Mouse (Mus musculus): ENCODE measurements around the gene Palmd. TPM values are rescaled to one million over a fixed set of nuclear protein-coding genes. Genes with fewer than 3 reads are reported as not detected.

The Palmd gene
- total RNA-seq, 2 experiments from 2014 or later, result 25.3 to 37.5 TPM

DNA sequence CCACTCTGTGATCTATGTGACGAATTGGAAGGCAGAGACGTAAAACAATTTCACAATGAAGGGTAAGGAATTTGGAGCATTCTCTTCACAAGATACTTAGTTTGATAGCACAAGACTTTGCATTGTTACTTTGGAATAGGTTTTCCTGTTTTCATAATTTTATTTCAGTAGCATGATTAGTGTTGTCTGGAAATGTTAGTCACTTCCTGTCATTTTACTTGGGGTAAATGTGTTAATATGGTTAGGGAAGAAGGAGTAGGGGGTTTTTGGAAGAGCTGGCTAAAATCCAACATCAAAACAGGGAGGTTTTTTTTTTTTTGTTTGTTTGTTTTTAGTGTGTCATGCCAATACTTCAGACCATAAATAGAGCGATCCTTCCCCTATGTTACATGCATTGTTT, 47.3 kb downstream of the Palmd start:
- no peak overlapping the region for H3K4me3 ChIP-seq
- H3K27ac ChIP-seq, result peak overlapping the region; percentile 55
- TF ChIP-seq CTCF (IDR thresholded peaks at IDR 0.05), result no peak
- DNase-seq, result no peak
- intact Hi-C loops (cut with DNase I), result loop anchor here (5.0 kb wide), 2 partner anchors 101 to 141 kb away; no protein-coding TSS in a partner anchor

DNA sequence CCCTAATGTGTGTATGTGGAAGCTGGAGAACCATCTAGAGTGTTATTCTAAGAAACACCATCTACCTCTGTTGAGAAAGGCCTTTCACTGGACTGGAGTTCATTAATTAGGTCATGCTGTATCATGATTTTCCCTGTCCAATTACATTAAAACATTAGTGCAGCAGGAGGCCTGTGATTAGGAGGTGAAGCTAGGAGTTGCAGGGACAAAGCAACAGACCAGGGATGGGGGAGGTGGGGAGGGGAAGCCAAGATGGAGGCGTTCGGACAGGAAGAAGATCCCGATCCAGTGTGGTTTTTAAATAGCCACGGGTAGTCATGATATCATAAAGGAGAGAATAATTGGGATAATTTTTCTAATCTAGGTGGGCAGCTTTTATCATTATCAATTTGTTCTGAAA, 51.8 kb downstream of the Palmd start:
- no peak for TF ChIP-seq CTCF (IDR thresholded peaks at IDR 0.05)
- H3K4me3 ChIP-seq, result no peak overlapping the region
- no peak overlapping the region for H3K27ac ChIP-seq
- no peak for DNase-seq
- intact Hi-C loops (cut with DNase I), result no loop called here

DNA sequence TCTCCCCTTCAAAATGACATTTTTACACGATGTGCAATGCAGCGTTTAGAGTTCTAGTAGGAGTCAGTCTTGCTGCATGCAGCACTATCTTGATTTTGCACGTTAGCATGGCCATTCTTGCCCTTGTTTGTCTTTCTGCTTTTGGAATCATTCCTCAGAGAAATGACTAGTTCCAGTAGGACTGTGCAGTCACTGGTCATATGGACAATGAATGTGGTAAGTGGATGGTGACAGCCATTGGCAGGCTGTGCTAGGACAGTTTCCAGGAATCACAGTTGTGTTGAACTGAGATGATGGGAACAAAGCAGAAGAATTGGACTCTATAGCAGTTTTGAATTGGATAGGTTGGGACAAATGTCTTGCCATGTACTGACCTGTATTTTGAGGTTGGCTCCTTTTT, 53.9 kb downstream of the Palmd start:
- no peak for TF ChIP-seq CTCF (IDR thresholded peaks at IDR 0.05)
- Histone ChIP-seq H3K4me3 (no peak overlapping the region), H3K27ac (no peak overlapping the region)
- intact Hi-C loops (cut with DNase I), result no loop called here
- DNase-seq, result no peak

DNA sequence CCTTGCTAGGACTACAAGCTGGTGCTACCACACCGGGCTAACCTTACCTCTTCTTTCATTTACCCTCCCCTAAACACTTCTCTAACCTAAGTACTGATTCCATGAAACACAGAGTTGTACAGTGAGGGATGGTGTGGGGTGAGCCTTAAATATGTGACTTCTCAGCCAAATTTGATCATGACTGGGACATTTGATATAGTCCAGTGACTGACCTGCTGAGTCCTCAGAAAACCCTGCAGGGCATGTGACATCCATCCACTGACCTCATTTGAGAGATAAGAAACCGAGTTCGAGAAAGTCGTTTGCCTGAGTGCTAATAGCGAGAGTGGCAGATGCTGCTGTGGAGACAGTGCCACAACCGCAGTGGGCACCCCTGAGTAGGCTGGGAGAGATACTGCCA, 54.4 kb downstream of the Palmd start:
- DNase-seq, result no peak
- H3K27ac ChIP-seq, result no peak overlapping the region
- no peak overlapping the region for H3K4me3 ChIP-seq
- intact Hi-C loops (cut with DNase I), result no loop called here
- TF ChIP-seq CTCF (IDR thresholded peaks at IDR 0.05), result no peak

DNA sequence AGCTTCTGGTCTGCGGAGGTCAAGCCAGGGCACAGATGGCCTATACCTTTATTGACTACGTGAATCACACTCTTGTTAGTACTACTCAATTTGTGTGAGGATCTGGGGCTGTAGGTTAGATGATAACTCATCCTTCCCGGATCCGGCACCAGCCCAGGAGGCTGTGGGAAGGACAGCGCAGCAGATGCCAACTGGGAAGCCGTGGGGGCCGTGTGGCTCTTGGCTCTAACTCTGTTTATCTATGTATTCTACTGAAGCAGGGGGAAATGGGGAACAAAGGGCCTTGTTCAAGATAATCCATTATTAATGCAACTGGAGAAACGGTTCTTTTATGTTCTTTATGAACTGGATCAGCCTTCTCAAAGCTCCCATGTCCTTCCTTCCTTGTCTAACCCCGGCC, 62.2 kb downstream of the Palmd start:
- Histone ChIP-seq H3K27ac (peak overlapping the region; percentile 68), H3K4me3 (no peak overlapping the region)
- intact Hi-C loops (cut with DNase I), result loop anchor here (10.0 kb wide), 2 partner anchors 58 to 208 kb away; partner anchors contain the start of genes 4930455H04Rik and Palmd
- TF ChIP-seq CTCF (IDR thresholded peaks at IDR 0.05), result no peak
- no peak for DNase-seq

DNA sequence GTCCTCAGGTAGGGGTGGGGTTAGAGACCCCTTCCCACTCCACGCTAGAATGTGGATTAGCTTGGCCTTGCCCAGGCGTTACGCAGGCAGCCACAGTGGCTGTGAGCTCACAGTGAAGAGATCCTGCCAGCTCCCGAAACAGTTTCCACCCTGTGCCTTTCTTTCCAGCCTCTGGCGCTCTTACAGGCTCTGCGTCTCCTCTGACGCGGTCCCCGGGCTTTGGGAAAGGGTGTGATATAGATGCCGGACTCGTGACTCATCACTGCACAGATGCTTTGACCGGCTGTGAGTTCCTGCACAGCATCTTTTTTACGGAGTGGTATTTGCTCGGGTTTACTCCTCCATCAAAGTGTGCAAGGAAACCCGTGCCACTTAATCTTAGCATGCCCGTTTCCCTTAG, 62.9 kb downstream of the Palmd start:
- intact Hi-C loops (cut with DNase I), result loop anchor here (1.0 to 10.0 kb wide), 3 partner anchors 59 to 532 kb away; partner anchors contain the start of genes 4930455H04Rik and Palmd

DNA sequence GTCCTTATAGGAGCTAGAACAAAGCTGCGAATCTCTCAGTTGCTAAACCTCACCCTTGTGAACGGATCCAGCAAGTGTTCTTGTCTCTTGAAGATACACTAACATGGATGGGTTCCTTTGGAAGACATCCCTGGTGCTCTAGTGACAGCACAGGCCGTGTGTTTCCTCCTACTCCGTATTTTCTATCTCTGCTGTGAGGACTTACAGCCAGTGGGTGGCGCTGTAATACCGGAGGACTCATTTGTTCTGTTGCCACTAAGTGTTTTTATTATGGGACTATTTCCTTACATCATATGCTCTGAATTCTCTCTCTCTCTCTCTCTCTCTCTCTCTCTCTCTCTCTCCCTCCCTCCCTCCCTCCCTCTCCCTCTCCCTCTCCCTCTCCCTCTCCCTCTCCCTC, 64.6 kb downstream of the Palmd start:
- TF ChIP-seq CTCF (IDR thresholded peaks at IDR 0.05), result peak; percentile 86
- peak; percentile 72 for DNase-seq
- H3K27ac ChIP-seq, result no peak overlapping the region
- intact Hi-C loops (cut with DNase I), result loop anchor here (1.0 to 10.0 kb wide), 3 partner anchors 61 to 211 kb away; partner anchors contain the start of genes 4930455H04Rik and Palmd
- H3K4me3 ChIP-seq, result no peak overlapping the region

More for the DNA sequence above, 62.9 kb downstream of the Palmd start:
- no peak for TF ChIP-seq CTCF (IDR thresholded peaks at IDR 0.05)
- H3K27ac ChIP-seq, result peak overlapping the region; percentile 68
- DNase-seq, result peak; percentile 69
- peak overlapping the region; percentile 56 for H3K4me3 ChIP-seq

DNA sequence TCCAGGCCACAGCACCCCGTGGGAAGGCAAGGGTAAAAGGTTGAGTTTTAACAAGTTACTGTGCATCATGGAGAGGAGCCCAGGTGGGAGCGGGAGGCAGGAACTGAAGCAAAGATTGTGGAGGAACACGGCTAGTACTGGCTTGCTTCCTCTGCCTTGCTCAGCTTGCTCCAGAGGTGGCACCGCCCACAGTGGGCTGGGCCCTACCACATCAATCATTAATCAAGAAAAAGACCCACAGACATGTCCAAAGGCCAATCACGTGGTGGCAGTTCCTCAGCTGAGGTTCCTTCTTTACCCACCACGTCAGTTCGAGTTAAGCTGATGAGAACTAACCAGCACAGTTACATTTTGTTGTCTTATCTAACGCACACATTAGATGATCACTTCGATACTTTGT, 75.9 kb downstream of the Palmd start:
- intact Hi-C loops (cut with DNase I), result no loop called here
- Histone ChIP-seq H3K4me3 (no peak overlapping the region), H3K27ac (no peak overlapping the region)
- DNase-seq, result no peak
- TF ChIP-seq CTCF (IDR thresholded peaks at IDR 0.05), result no peak

DNA sequence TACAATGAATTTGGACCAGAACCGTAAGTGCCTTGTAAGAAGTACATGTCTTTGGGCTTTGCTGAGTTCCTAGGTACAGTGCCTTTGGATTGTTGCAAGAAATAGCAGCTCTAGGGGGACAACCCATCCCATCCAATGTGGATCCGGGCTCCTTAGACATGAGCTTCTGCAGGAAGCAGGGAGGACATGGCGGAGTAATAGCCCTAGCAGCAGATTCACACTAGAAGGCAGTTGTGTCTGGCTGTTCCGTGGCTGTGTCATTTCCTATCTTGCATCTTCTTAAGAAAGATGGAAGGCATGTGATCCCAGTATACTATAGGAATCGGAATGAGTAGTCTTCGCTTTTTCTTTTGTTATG, 76.6 kb downstream of the Palmd start:
- DNase-seq, result no peak
- Histone ChIP-seq H3K4me3 (no peak overlapping the region), H3K27ac (no peak overlapping the region)
- intact Hi-C loops (cut with DNase I), result no loop called here
- TF ChIP-seq CTCF (IDR thresholded peaks at IDR 0.05), result no peak

DNA sequence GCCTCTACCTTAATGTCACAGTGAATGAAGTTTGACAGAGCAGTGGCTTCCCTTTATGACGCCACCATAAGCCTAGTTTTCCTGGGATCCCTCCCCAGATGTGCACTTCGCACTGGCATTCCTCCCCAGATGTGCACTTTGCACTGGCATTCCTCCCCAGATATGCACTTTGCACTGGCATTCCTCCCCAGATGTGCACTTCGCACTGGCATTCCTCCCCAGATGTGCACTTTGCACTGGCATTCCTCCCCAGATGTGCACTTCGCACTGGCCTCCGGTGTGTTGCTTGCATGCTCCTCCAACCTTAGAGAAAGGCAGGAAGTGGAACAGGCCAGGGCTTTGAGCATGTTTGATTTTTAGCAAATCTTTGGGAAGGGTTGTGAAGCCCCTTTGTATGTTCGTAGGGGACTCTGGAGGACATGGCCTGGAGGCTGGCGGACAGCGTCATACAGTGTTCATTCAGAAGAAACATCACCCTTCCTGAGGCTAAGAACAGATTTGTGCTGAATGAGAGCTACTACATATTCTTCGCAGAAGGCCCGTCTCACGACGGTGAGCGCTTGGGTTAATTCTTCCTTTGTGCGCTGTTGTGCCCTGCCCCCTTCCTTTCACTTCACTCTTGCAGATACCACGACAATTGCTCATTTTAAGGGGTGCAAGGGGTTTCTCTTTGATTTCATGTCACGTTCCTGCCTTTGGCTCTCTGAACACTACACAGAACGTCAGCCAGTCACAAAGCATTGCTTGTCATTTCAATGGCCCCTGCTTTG, 77.2 kb downstream of the Palmd start:
- no peak for TF ChIP-seq CTCF (IDR thresholded peaks at IDR 0.05)
- no peak for DNase-seq
- intact Hi-C loops (cut with DNase I), result no loop called here
- Histone ChIP-seq H3K4me3 (no peak overlapping the region), H3K27ac (no peak overlapping the region)

DNA sequence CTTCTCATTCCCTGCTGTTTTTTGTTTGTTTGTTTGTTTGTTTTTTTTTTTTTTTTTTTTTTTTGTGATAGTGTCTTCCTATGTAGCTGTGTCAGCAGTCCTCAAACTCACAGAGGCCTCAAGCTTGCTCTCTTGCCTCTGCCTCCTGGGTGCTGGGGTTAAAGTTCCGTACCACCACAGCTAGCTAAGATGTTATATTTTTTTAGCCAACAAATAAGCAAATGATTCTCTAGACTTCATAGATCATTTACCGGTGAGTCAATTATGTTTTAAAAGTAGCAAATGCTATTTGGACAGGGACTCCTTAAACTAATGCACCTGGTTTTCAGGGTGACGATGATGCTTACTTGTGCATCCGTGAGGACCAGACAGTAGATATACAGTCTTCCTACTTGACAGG, 78.2 kb downstream of the Palmd start:
- H3K4me3 ChIP-seq, result no peak overlapping the region
- intact Hi-C loops (cut with DNase I), result no loop called here
- no peak overlapping the region for H3K27ac ChIP-seq
- no peak for DNase-seq
- no peak for TF ChIP-seq CTCF (IDR thresholded peaks at IDR 0.05)

DNA sequence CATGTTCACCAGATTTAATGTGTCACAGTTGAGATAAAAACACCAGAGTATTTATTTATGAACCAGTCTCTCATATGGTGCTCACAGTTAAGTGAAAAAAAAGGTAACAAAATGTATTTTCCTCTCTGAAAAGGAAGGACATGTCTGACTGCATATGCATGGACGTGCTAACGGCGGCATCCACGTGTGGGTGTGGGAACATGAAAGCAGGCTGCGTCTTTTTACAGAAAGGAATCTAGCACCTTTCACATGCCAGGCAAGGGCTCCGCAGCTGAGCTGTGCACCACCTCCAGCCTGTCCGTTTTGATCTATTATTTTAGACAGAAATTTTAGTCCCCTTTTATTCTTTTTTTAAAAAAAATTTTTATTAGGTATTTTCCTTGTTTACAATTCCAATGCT, 79.4 kb downstream of the Palmd start:
- intact Hi-C loops (cut with DNase I), result no loop called here

DNA sequence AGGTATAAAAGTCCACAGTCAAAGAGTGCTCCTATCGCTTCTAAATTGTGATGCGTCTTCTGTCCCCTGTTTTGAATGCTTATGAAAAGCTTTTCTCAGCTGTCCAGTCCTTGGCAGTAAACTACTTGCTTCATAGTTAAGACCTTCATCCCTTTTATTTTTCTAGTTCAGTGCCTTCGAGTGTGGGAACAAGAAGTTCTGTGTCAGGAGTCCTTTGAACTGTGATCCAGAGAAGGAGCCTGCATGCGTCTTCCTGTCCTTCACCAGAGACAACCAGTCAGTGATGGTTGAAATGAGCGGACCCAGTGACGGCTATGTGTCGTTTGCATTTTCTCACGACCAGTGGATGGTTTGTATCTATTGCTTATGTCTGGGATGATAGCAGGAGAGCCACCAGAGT, 83.8 kb downstream of the Palmd start:
- intact Hi-C loops (cut with DNase I), result no loop called here
- no peak for TF ChIP-seq CTCF (IDR thresholded peaks at IDR 0.05)
- Histone ChIP-seq H3K4me3 (no peak overlapping the region), H3K27ac (no peak overlapping the region)
- DNase-seq, result no peak

More for the DNA sequence above, 79.4 kb downstream of the Palmd start:
- TF ChIP-seq CTCF (IDR thresholded peaks at IDR 0.05), result no peak
- DNase-seq, result no peak
- Histone ChIP-seq H3K27ac (no peak overlapping the region), H3K4me3 (no peak overlapping the region)

Measured in gastrocnemius, adult 2 months (tissue).